8 mouse cellular contexts compared by ENCODE assay signal in the genomic region with DNA sequence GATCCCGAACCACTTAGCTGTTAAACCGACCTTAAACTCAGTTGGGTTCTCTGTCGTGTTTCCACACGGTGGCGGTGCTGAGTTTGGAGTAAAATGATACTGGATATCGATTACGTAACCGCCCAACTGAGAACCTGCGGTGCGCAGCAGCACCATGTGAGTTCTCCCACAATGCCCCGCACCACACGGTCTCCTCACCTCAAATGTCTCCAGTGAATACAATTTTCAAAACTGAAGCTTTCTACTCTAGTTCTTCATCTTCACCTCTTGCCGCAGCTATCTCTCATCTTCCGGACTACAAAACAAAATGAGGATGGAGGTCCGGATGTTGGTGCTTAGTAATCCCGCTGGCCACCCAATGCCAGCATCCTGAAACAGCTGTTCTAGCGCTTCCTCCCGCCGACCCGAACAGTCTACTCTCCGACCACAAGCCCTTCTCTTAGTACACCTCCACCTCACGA. TPM values are rescaled to one million over a fixed set of nuclear protein-coding genes. Genes with fewer than 3 reads are reported as not detected.
DNase-seq lines count a peak whose midpoint lies in the region; ATAC-seq and TF ChIP-seq lines count a peak whose summit lies in the region.

No protein-coding gene starts in this region.

- peak; percentile 72 for ATAC-seq in embryonic facial prominence, embryonic 14.5 days (ENCODE audit: low read depth)
- ATAC-seq in limb, embryonic 12.5 days (ENCODE audit: insufficient number of reproducible peaks, insufficient read depth, low FRiP score, low TSS enrichment, low read depth) = peak; percentile 60; the same call in 1 of the 2 replicates
- peak; percentile 74 for ATAC-seq in midbrain, embryonic 14.5 days (ENCODE audit: low FRiP score, low TSS enrichment)

- H3K27me3 ChIP-seq in embryonic facial prominence, embryonic 14.5 days (replicated peaks; ENCODE audit: control insufficient read depth, insufficient read depth, low read length) = no peaks in the 10 kb centered on the region
- H3K27me3 ChIP-seq in limb, embryonic 12.5 days = no peaks in the 10 kb centered on the region
- no peaks in the 10 kb centered on the region for H3K27me3 ChIP-seq in midbrain, embryonic 14.5 days (ENCODE audit: control insufficient read depth, insufficient read depth, low read length)

- H3K36me3 ChIP-seq in embryonic facial prominence, embryonic 14.5 days (ENCODE audit: control insufficient read depth, insufficient read depth, low read length) = no peaks in the 10 kb centered on the region
- no peaks in the 10 kb centered on the region for H3K36me3 ChIP-seq in limb, embryonic 12.5 days
- no peaks in the 10 kb centered on the region for H3K36me3 ChIP-seq in midbrain, embryonic 14.5 days (ENCODE audit: control insufficient read depth, insufficient read depth, low read length)

- peak overlapping the region; percentile 84 for H3K4me2 ChIP-seq in embryonic facial prominence, embryonic 14.5 days (ENCODE audit: low read depth, low read length)
- peak overlapping the region; percentile 78 for H3K4me2 ChIP-seq in limb, embryonic 12.5 days
- H3K4me2 ChIP-seq in midbrain, embryonic 14.5 days (ENCODE audit: low read length) = peak overlapping the region; percentile 88

- H3K4me1 ChIP-seq in bone marrow, adult 2 months (ENCODE audit: control insufficient read depth, insufficient read depth, low read length) = peaks cover 2% of the 10 kb centered on the region; the same call in 1 of the 2 replicates
- H3K4me1 ChIP-seq in embryonic facial prominence, embryonic 14.5 days (ENCODE audit: control insufficient read depth, insufficient read depth, low read length) = peaks cover 4% of the 10 kb centered on the region; the same call in 1 of the 2 replicates
- 0 out of 2 replicates have a peak, but pooled peaks cover 3% of the 10 kb centered on the region for H3K4me1 ChIP-seq in limb, embryonic 12.5 days (replicated peaks)
- H3K4me1 ChIP-seq in midbrain, embryonic 14.5 days (ENCODE audit: control insufficient read depth, insufficient read depth, low read length) = 0 out of 2 replicates have a peak, but pooled peaks cover 3% of the 10 kb centered on the region

- H3K4me3 ChIP-seq in bone marrow, adult 2 months (replicated peaks; ENCODE audit: control insufficient read depth, low read depth, low read length) = peak overlapping the region; percentile 49
- peak overlapping the region; percentile 47 for H3K4me3 ChIP-seq in embryonic facial prominence, embryonic 14.5 days (ENCODE audit: low read depth, low read length)
- H3K4me3 ChIP-seq in limb, embryonic 12.5 days (replicated peaks) = peak overlapping the region; percentile 44
- H3K4me3 ChIP-seq in midbrain, embryonic 14.5 days (replicated peaks; ENCODE audit: low read depth, low read length) = peak overlapping the region; percentile 45

- WGBS in bone marrow, adult 2 months = under 1% methylated on average over 22 of the region's 22 CpGs
- WGBS in embryonic facial prominence, embryonic 14.5 days = 2% methylated on average over 22 of the region's 22 CpGs
- WGBS in limb, embryonic 12.5 days = 2% methylated on average over 22 of the region's 22 CpGs
- WGBS in midbrain, embryonic 14.5 days = 2% methylated on average over 22 of the region's 22 CpGs

- peak; percentile 87 for DNase-seq in 416B (ENCODE audit: low read depth)
- DNase-seq in embryonic facial prominence, embryonic 14.5 days (ENCODE audit: low spot score) = peak; percentile 94
- DNase-seq in heart, adult 8-10 months (ENCODE audit: low spot score) = peak; percentile 84
- DNase-seq in kidney, adult 8-10 months = peak; percentile 81 to 91
- DNase-seq in midbrain, embryonic 14.5 days = peak; percentile 96
- DNase-seq in spleen, adult 18-20 months = peak; percentile 56 to 77

- no peaks in the 10 kb centered on the region for H3K9me3 ChIP-seq in embryonic facial prominence, embryonic 14.5 days (ENCODE audit: control insufficient read depth, low read length)
- no peaks in the 10 kb centered on the region for H3K9me3 ChIP-seq in limb, embryonic 12.5 days
- H3K9me3 ChIP-seq in midbrain, embryonic 14.5 days (ENCODE audit: control insufficient read depth, low read length) = no peaks in the 10 kb centered on the region

- H3K9ac ChIP-seq in embryonic facial prominence, embryonic 14.5 days (ENCODE audit: low read depth, low read length) = peak overlapping the region; percentile 68
- H3K9ac ChIP-seq in limb, embryonic 12.5 days (replicated peaks) = peak overlapping the region; percentile 48; the same call in 1 of the 2 replicates
- peak overlapping the region; percentile 65 for H3K9ac ChIP-seq in midbrain, embryonic 14.5 days (replicated peaks; ENCODE audit: low read length)

- no peak for TF ChIP-seq POLR2A in bone marrow, adult 2 months (IDR thresholded peaks at IDR 0.05; ENCODE audit: borderline replicate concordance, control insufficient read depth, low read depth, low read length)

- TF ChIP-seq CTCF in bone marrow, adult 2 months (IDR thresholded peaks at IDR 0.05; ENCODE audit: control insufficient read depth, insufficient read depth, low read length) = peak; percentile 51; the same call in 1 of the 2 replicates

- no peak overlapping the region for H3K27ac ChIP-seq in bone marrow, adult 2 months (ENCODE audit: control insufficient read depth, insufficient read depth, low read depth, low read length, poor library complexity)
- H3K27ac ChIP-seq in embryonic facial prominence, embryonic 14.5 days (replicated peaks; ENCODE audit: low read depth, low read length) = no peak overlapping the region
- no peak overlapping the region for H3K27ac ChIP-seq in limb, embryonic 12.5 days
- H3K27ac ChIP-seq in midbrain, embryonic 14.5 days (replicated peaks; ENCODE audit: low read depth, low read length) = peak overlapping the region; percentile 67

RNA-seq across cellular contexts. Expression of a gene that starts 4.5 kb away (rescaled TPM):
- 56.3 and 79.1 TPM in 2 replicates for polyA plus RNA-seq in bone marrow, adult 2 months (2011; ENCODE audit: insufficient read depth, insufficient read length, low replicate concordance, missing spikeins)
- polyA plus RNA-seq in embryonic facial prominence, embryonic 14.5 days (2014; fragmentation: Nextera tagmentation; extraction: Ambion mirVana) = 112 TPM in 2 replicates
- total RNA-seq in heart, adult 8-10 months (2022) = 10 to 100 TPM in 2 of 4 experiments, 1 to 10 TPM in 2; 7.5 to 12.3 (median 10.9) TPM
- polyA plus RNA-seq in limb, embryonic 12.5 days (2016; fragmentation: Nextera tagmentation; extraction: Ambion mirVana) = 153 and 168 TPM in 2 replicates
- 75.9 and 87.0 TPM in 2 replicates for polyA plus RNA-seq in midbrain, embryonic 14.5 days (2014; fragmentation: Nextera tagmentation; extraction: Ambion mirVana)

RNA-seq across cellular contexts. Expression of a gene that starts 46.4 kb away (rescaled TPM):
- polyA plus RNA-seq in bone marrow, adult 2 months (2011; ENCODE audit: insufficient read depth, insufficient read length, low replicate concordance, missing spikeins) = 3.0 and 3.7 TPM in 2 replicates
- 0.74 and 1.2 TPM in 2 replicates for polyA plus RNA-seq in embryonic facial prominence, embryonic 14.5 days (2014; fragmentation: Nextera tagmentation; extraction: Ambion mirVana)
- 10 to 100 TPM; 11.0 to 15.5 (median 11.9) TPM for total RNA-seq in heart, adult 8-10 months (2022)
- 1.5 and 1.8 TPM in 2 replicates for polyA plus RNA-seq in limb, embryonic 12.5 days (2016; fragmentation: Nextera tagmentation; extraction: Ambion mirVana)
- 0.86 and 2.0 TPM in 2 replicates for polyA plus RNA-seq in midbrain, embryonic 14.5 days (2014; fragmentation: Nextera tagmentation; extraction: Ambion mirVana)

RNA-seq across cellular contexts. Expression of a gene that starts 53.6 kb away (rescaled TPM):
- polyA plus RNA-seq in bone marrow, adult 2 months (2011; ENCODE audit: insufficient read depth, insufficient read length, low replicate concordance, missing spikeins) = 0.40 TPM in 1 of 2 replicates, not detected in the other
- polyA plus RNA-seq in embryonic facial prominence, embryonic 14.5 days (2014; fragmentation: Nextera tagmentation; extraction: Ambion mirVana) = 0.71 and 0.90 TPM in 2 replicates
- total RNA-seq in heart, adult 8-10 months (2022) = not detected
- polyA plus RNA-seq in limb, embryonic 12.5 days (2016; fragmentation: Nextera tagmentation; extraction: Ambion mirVana) = 0.41 and 0.51 TPM in 2 replicates
- polyA plus RNA-seq in midbrain, embryonic 14.5 days (2014; fragmentation: Nextera tagmentation; extraction: Ambion mirVana) = 0.34 and 0.53 TPM in 2 replicates

RNA-seq across cellular contexts. Expression of a gene that starts 54.2 kb away (rescaled TPM):
- 1.4 TPM in 1 of 2 replicates, not detected in the other for polyA plus RNA-seq in bone marrow, adult 2 months (2011; ENCODE audit: insufficient read depth, insufficient read length, low replicate concordance, missing spikeins)
- 0.18 and 0.21 TPM in 2 replicates for polyA plus RNA-seq in embryonic facial prominence, embryonic 14.5 days (2014; fragmentation: Nextera tagmentation; extraction: Ambion mirVana)
- total RNA-seq in heart, adult 8-10 months (2022) = not detected
- 0.40 and 0.79 TPM in 2 replicates for polyA plus RNA-seq in limb, embryonic 12.5 days (2016; fragmentation: Nextera tagmentation; extraction: Ambion mirVana)
- polyA plus RNA-seq in midbrain, embryonic 14.5 days (2014; fragmentation: Nextera tagmentation; extraction: Ambion mirVana) = not detected in 2 replicates
